Mouse (Mus musculus) G1E (cell line): ENCODE measurements at regions not wholly inside any gene's neighbourhood (a gene's known extent, or its start where the extent isn't known, plus 50 kb on each side); places are given as distances from the start of the nearest gene placed in this dataset.

ENCODE experiments used
- CTCF ChIP-seq: IDR thresholded peaks from 2 replicates; pipeline ENCODE4 v1.5.1; 2012; ENCODE audit warnings: low read depth, low read length, inconsistent platforms, mixed read lengths
- GATA1 ChIP-seq: IDR thresholded peaks from 2 replicates; pipeline ENCODE4 v1.6.1; 2012; ENCODE audit warnings: borderline replicate concordance, low read length, inconsistent platforms, mixed read lengths
- GATA2 ChIP-seq: IDR thresholded peaks from 2 replicates; pipeline ENCODE4 v1.6.1; 2012; ENCODE audit warnings: low read depth, low read length, inconsistent platforms, borderline replicate concordance
- POLR2AphosphoS5 ChIP-seq: IDR thresholded peaks from 2 replicates; pipeline ENCODE4 v1.6.1; 2012; ENCODE audit warnings: low read depth, low read length, inconsistent platforms; ENCODE audit not compliant: insufficient replicate concordance
- TAL1 ChIP-seq: conservative IDR thresholded peaks from 2 replicates; pipeline ENCODE4 v1.6.1; 2012; ENCODE audit warnings: low read depth, low read length, inconsistent platforms, mixed read lengths

- TF ChIP-seq CTCF (no peak), POLR2AphosphoS5 (no peak), GATA1 (no peak), TAL1 (no peak), GATA2 (no peak)
These were observed 133.4 kb upstream of the Foxn2 start for GRCm38 (mm10) chr17:88307082-88307481.
